Mouse (Mus musculus): ENCODE data around the gene Ffar1.

- TF ChIP-seq CTCF (IDR thresholded peaks at IDR 0.05; ENCODE audit: control insufficient read depth, insufficient read depth, insufficient read length) (no peak), MAX (IDR thresholded peaks at IDR 0.05) (no peak), USF1 (IDR thresholded peaks at IDR 0.05; ENCODE audit: low read depth) (no peak)
Observed at GRCm38 (mm10) chr7:30863386-30863785, 2.0 kb upstream of the Ffar1 start.

Data from C2C12 (cell line).